Mouse (Mus musculus): ENCODE data around the gene Rhobtb1.

The Rhobtb1 gene

DNA sequence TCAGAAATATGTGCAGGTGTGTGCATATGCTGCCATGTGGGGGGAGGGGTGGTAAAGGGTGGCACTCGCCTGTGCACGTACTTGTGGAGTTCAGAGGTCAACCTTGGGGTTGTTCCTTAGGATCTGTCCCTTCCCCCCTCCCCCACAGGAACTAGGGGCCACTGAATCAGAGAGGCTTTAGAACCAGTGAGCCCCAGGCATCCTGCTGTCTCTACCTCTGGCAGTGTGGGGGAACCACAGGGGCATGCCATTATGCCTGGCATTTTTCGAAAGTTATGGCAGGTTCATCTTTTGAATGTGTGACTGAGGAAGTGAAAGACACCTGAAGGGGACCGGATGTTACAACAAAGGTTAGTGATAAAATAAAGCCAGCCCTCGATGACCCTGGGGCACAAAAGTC, 59.4 kb downstream of the Rhobtb1 start:
- no peak for DNase-seq (ENCODE audit: low spot score in 2 of 2)

DNA sequence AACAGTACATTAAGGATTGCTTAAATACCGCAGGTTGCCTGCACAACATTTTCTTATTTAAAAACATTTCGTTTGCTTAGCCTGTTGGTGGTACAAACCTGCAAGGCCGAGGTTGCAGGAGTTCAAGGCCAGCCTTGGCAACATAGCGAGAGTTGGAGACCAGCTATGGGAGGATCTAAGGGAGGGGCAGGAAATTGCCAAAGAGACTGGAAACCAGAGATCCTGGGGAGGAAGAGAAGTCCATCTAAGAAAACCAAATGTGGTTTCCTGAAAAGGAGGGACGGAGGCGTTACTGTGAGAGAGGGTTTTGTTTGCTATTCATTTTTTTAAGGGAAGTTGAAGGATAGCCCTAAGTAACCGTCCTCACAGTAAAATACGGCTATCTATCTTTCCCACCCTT, 60.3 kb downstream of the Rhobtb1 start:
- DNase-seq (ENCODE audit: low spot score in 2 of 2): no peak

DNA sequence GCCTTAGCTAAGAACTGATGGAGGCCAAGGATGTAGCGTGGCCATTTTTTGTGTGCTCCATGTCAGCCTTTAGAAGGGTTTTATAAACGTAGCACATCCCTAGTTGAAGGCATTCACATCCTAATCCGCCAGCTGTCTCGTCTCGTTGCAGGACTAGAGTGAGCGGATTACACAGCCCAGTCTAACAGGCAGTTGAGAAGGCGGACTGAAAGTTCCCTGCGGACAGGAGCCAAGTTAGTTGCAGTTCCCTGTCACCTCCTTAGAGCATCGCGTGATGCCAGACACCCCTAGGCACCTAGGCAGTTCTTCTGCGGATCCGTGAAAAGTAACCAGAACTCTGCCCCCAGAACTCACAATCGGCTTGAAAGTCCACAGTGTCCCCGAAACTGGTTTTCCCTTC, 60.7 kb downstream of the Rhobtb1 start:
- no peak for DNase-seq (ENCODE audit: low spot score in 2 of 2)

DNA sequence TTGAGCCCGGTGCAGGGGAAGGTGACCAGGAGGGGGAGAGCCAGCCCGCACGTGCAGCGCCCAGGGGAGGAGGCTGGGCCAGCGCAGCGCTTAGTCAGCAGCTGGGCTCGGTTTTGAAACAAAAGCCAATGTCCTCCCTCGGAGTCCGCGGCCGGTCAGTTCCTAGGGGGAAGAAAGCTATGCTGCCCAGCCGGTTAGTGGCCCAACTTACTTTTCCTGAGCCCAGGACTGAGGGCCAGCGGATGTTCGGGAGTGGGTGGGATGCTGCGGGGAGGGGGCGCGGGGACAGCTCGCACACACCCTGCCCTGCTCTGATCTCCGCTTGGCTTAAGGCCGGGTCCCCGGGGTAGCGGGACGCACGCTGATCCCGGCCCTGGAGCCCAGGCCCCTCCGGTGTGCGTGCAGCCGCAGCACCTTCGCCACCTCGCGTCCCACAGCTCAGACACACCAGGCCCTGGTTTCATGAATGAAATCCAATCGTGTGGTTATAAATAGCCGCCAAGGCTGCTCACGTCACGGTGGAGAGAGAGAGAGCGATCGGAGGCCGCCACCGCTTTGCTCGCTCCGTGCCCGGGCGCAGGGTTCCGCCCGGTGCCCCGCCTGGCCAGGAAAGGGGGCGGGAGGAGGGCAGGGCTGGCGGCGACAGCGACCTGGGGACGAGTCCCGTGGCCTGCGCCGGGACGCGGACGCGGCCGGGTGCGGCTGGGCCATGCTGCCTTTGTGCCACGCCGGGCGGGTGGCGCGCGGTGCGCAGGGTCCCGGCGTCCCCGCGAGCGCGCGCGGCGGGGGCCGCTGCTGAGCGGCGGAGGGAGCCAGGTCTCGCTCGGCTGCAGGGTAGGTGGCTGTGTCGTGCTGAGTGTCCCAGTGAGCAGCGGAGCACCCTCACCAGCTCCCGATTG, 61.6 kb downstream of the Rhobtb1 start, which contains the start of gene A930033H14Rik:
TSS of gene A930033H14Rik (minus strand) at position 557 of the 899 bp plus-strand sequence.
- DNase-seq (ENCODE audit: low spot score in 2 of 2): peak; percentile 34 to 46

DNA sequence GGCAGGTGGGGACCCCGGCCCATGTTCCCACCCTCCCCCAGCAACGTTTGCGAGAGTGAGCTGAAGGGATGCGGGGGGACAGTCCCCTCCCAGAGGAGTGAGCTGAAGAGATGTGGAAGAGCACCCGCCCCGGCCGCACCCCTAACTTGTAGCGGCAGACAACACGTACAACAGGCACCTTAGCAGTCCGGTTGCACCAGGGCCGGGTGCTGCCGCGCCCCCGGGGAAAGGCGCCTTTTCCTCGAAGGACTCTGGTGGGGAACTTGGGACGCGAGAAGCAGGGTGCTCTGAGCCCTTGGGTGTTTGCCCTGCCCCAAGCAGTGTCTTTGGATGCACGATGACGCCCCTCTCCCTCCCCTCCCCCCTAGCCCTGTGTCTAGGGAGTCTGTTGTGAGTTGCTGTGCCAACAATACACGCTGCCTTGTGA, 62.2 kb downstream of the Rhobtb1 start:
- DNase-seq (ENCODE audit: low spot score in 2 of 2): no peak

DNA sequence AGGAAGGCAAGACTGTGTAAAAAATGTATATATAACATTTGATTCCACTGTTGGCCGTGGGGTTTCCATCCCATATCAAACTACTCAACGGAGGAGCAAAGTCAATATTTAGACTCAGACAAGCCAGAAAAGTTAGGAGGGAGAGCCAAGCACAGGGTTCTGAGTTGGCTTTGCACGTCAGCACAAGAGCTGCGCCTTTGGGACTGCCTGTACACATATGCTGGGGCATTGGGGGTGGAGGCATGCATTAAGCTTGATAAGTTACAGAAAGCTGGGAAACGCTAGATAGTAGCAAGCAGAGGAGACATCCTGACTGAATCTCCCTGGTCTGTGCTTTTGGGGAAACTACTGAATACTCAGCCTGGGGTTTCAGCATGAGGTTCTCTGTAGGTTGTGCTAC, 62.8 kb downstream of the Rhobtb1 start:
- DNase-seq (ENCODE audit: low spot score in 2 of 2): no peak

DNA sequence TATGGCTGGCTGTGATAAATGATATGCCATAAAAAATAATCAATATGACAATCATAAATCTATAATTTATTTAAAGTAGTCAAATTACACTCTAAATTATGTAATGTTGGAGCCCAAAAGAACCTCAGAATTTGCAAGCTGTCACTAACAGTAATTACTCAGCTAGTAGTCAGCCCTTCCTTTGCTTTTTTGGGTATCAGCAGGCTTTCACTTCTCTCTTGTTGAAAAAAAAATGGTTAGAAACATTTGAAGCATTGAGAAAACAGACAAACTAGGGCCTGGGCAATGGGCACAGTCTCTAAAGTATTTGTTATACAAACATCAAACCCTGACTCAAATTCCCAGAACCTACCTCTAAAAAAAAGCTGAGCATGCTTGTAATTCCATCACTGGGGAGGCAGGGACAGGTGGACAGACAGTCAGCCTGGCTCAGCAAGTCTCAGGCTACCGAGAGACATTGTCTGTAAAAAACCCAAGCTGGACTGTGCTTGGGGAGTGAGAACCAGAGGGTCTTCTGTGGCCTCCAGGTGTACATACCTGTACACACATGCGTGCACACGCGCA, 66.0 kb downstream of the Rhobtb1 start:
- no peak for DNase-seq (ENCODE audit: low spot score in 2 of 2)

DNA sequence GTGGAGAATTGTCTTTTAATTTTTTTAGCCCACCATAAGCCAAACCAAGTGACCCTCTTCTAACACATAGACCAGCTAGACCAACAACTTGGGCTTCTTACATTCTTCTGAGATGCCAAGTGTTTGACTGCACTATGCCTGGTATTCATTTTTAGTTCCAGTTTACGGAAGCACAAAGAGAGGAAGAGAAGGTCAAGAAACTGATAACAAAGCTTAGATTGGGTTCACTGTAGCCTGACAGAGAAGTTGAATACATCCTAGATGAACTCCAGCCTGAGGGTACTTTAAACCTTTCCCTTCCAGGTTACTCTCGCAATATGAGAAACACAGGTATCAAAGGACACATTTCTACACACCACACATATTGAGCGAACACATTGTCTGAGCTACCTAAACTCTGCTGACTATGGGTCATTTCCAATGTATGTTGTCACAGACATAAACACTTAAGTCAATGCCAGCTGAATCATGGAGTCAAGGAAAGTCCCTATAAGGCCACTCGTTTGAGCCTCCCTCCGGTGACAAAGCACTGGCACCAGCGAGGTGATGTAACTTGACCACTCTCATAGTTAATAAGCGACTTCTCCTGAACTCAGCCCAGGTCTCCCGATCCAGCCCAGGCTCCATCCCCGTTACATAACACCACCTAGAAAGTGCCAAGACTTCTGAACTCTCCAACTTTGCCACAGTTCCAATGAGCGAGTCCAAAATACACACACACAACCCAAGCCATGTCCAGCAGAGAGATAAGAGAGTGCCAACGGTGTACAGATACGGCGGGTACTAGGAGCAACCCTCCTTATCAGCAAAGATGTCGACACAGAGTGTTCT, 67.4 kb downstream of the Rhobtb1 start:
- DNase-seq (ENCODE audit: low spot score in 2 of 2): no peak

DNA sequence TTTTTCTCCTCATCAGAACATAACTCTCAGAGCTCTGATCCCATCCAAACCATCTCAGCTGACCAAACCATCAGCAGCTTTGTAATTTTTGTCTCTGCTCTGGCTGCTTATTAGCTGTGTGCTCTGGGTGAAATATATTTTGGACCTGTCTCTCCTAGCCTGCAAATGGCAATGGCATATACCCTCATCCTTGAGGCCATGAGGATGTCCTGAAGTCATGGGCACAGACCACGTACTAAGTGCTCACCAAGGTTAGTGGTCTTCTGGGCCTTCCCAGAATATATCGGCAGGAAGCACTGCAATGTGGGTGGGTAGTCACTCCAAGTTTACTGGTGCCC, 68.0 kb downstream of the Rhobtb1 start:
- no peak for DNase-seq (ENCODE audit: low spot score in 2 of 2)

DNA sequence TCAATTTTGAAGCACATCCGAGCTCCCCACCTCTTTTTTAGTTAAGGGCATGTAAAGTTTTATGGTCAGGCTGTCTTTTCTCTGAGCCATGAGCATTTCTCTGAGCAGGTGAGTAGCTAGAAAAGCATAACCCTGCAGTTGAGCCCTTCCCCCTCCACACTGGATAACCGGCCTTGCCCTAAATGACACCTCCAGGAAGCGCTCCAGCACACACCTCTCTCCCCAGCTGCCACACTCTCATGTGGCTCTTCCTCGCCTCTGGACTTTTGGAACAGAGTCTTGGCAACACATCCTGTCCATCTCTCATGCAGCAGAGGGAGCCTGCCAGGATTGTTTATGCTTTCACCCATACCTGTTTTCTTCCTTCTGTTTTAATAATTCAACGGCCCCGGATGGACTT, 69.1 kb downstream of the Rhobtb1 start:
- DNase-seq (ENCODE audit: low spot score in 2 of 2): no peak

DNA sequence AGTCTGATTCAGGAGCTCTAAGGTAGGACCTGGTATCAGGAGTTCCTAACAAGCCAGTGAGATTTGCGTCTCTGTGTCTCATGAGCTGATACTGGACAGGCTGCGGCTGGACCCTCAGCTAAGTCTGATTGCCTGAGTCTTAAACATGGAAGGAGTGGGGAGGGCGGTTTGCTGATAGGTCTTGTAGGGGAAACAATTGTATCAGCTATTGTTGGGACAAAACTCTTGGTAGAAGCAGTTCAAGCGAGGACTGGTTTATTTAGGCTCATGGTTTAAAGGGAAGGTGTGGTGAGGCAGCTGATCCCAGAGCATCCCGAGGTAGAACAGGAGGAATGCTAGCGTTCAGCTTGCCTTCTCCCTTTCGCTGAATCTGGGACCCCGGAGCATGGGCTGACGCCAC, 69.9 kb downstream of the Rhobtb1 start:
- DNase-seq (ENCODE audit: low spot score in 2 of 2): no peak

DNA sequence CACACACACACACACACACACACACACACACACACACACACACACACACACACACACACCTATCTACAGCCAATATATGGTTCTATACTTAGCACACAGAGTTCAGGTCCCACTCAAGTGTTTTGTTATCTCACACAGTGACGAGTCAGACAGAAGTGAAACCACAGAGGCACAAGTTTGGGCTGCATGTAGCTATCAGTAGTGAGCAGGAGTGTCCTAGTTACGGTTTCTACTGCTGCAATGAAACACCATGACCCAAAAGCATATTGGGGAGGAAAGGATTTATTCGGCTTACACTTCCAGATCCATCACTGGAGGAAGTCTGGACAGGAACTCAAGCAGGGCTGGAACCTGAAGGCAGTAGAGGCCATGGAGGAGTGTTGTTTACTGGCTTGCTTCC, 70.7 kb downstream of the Rhobtb1 start:
- DNase-seq (ENCODE audit: low spot score in 2 of 2): peak in 1 of 2 experiments; percentile 27

DNA sequence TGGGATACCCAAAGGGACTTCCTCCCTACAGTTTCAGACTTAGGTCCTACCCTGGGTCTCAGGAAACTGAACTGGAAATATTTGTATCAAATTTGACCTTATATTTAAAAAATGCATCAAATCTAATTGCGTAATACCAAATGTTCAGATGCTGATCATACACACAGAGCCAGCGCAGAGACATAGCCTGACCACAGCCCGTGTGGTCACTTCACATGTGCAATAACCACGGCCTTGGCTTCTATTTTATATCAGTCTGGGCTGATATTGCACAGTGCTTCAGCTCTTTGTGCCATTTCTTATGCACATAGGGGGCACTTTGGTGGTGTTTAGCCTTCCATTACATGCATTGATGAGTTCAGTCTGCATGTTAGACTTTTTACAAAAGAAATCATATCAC, 72.0 kb downstream of the Rhobtb1 start:
- DNase-seq (ENCODE audit: low spot score in 2 of 2): no peak

DNA sequence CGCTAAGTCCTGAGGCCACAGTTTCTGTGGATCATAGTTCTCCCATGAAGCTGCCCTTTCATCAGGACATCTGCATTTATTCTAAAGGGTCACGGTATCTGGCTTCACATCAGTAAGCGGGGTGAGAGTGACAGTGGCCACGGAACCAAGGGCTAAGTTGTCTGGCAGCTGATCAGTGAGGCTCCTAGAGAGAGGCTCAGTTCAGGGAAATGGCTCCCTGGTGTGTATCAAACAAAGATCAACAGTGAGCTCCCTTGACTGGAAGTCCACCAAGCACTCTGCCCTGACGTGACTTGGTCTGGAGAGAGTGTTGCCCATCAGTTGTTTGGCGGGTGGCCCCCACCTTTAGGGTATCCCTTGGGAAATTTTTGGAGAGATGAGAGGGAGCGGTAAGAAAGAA, 73.0 kb downstream of the Rhobtb1 start:
- DNase-seq (ENCODE audit: low spot score in 2 of 2): no peak

DNA sequence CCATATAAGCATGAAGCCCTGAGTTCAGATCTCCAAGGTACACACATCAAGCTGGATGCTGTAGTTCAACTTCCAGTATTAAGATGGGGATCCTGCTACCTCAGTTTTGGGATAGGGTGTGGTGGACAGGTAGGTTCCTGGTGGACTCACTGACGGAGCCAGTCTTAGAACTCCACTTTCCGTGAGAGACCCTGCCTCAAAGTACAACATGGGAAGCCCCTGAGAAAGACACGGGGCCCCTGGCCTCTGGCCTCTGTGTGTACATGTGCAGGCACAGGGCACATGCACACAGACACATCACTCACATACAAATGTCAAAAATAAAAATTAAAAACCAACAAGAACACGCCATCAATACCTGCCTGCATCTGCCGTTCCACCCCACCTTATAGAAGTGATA, 74.2 kb downstream of the Rhobtb1 start:
- DNase-seq (ENCODE audit: low spot score in 2 of 2): no peak

DNA sequence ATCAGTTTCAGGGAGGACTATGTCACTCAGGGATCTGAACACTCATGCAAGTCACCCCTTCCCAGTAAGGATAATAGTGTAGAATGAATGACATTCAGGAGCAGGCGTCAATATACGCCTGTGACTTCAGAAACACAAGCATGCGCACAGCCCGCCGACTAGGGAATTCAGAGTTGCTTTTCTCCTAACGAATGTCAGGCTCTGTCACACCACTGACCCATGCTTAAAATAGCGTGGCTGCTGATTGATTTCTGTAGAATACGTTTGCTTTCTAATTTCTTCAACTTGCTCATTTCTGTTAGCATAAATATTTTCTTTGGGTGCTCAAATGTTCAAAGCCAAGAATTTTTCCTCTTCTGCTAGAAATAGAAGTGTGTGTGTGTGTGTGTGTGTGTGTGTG, 74.7 kb downstream of the Rhobtb1 start:
- DNase-seq (ENCODE audit: low spot score in 2 of 2): no peak

DNA sequence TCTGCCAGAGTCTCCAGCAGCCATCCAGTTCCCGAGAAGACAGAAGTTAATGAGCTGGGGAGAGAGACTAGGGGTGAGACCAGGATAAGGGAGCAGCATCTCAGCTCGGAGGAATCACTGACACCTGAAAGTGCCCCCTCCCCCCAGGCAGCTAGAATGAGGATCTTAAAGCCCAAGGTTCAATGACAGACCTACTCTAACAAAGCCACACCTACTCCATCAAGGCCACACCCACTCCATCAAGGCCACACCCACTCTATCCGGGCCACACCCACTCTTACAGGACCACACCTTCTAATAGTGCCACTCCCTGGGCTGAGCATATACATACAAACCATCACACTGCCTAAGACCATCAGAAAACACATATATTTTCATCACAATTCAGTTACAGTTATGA, 86.0 kb downstream of the Rhobtb1 start:
- no peak for DNase-seq (ENCODE audit: low spot score in 2 of 2)

DNA sequence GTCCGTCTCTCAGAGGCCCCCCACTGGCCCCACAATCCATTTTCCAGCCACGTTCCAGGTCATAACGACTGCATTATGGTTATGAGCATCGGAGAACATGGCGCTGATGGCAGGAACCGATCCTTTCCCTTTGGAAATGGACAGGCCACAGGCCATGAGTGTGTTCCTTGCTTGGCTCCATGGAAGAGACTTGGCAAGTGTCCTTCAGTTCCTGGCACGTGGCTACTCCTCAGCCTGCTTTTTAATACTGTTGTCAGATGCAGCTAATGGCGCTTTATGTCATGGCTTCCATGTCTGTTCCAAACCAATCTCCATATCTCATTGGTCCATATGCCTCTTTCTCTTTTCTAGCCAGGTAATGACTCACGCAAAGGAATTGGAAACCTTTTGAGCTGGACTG, 86.5 kb downstream of the Rhobtb1 start:
- DNase-seq (ENCODE audit: low spot score in 2 of 2): no peak

DNA sequence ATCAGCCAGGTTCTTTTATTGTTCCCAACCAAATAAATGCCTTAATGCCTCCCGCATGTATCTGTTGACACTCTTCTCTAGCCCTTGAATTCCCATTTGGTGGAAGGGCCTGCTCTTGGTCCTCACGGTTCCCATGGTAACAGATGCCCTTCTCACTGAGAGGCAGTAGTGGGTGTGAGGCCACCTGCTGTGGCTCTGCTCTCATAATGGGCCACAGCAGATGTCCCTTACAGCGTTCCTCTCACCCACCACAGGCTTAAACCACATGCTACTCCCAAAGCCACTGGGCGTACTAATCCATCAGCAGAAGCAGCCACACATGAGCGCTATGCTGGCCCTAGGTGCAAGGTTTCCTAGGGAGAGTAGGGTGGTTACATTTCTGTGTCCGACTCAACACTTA, 87.1 kb downstream of the Rhobtb1 start:
- DNase-seq (ENCODE audit: low spot score in 2 of 2): no peak

DNA sequence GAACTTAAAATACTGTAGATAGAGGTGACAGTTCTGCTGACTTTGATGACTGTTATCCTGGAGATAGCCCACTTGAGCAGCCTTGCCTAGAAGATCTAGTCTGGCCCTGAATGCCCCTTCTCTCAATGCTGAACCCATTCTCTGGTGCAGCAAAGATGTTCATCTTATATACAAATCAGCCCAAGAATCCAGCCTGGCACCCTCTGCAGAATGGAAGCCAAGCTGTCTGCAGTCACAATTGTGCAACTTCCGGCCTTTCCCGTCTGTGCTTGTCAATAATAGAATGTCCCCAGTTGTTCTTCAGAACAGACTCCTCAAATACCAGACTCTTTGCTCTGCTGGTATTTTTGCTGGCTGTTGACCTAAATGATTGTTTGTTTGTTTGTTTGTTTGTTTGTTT, 89.3 kb downstream of the Rhobtb1 start:
- DNase-seq (ENCODE audit: low spot score in 2 of 2): no peak

DNA sequence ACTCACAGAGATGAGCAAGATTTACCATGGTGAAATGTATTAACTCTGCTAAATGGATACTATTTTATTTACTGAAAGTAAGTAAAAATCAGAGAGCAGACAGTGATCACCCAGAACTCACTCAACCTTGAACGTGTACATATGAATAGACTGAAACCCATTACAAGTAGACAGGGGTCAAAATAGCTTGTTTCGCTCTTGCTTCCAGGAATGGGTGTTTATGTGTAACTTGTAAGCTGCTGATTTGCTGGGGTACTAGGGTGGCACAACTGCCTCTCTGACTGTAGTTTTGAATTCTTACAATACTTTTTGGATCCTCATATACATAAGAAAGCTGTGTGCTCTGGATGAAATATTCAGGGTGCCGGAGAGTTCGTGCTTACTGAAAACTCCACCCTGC, 93.9 kb downstream of the Rhobtb1 start:
- no peak for DNase-seq (ENCODE audit: low spot score in 2 of 2)

DNA sequence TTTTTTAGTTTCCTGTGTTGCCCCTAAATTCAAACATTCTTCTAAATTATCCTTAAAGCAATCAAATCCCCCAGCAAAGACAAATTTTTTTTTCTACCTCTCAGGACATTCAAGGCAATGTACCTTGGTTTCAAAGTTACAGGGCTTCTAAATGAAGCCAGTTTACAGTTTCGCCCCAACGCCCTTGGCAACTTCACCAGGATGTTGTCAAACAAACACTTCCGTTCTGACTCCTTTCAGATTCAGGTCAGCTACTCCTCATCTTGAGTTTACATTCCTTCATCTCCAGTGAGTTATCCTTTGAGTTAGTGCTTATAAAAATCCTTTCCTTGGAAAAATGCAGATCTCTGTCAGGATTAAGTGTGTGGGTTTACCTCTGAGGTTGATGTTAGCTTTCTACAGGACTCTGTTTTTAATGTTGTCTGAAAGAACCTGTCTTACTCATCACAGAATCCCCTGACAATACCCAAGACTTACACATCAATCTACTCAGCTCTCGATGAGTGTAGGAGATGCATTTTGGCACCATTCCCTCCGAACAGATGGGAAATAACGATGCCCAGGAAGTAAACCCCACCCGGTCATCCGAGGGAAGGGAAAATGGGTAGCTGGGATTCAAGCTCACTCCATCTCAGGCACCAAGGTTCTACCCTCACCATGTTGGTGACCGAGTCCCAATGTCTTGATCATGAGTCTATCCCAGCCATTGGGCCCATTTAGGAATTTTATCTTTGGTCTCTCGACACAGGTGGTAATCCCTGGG, 94.9 kb downstream of the Rhobtb1 start:
- no peak for DNase-seq (ENCODE audit: low spot score in 2 of 2)

All from natural killer cell, adult 2 months (primary cell).